Mouse (Mus musculus) left cerebral cortex, postnatal 36 days (tissue): Measurements from ENCODE around the gene Slc25a1. TPM values are rescaled to one million over a fixed set of nuclear protein-coding genes. Genes with fewer than 3 reads are reported as not detected.

Experiments
- DNase-seq, 2 experiments: peaks; one replicate each; pipeline ENCODE4 v3.0.0; 2021 to 2022; ENCODE audit warnings: low spot score in 2 of 2, mixed read lengths in 1 of 2
- intact Hi-C: fragments of 180-260 bp; cut with DNase I; formaldehyde crosslinking; loops from one replicate; pipeline ENCODE4 v1.15.1; 2025
- total RNA-seq, 2 experiments: library from RNA; stranded (reverse); gene quantifications; 2 replicates each; pipeline ENCODE4 v1.2.3; 2021

Slc25a1 gene
- total RNA-seq, 2 experiments from 2014 or later = 38.5 to 44.9 TPM

GRCm38 (mm10) chr16:17927351-17928082 is 502 bp downstream of the Slc25a1 start:
- peak; percentile 37 to 49 for DNase-seq
- intact Hi-C loops = loop anchor here (5.0 to 10.0 kb wide), 2 partner anchors 60 to 297 kb away; no protein-coding TSS in a partner anchor

- intact Hi-C loops = loop anchor here (5.0 to 10.0 kb wide), 2 partner anchors 125 to 303 kb away; no protein-coding TSS in a partner anchor
- no peak for DNase-seq
Observed at GRCm38 (mm10) chr16:17922163-17922538, 5.9 kb downstream of the Slc25a1 start.

GRCm38 (mm10) chr16:17921325-17922162 is 6.5 kb downstream of the Slc25a1 start:
- intact Hi-C loops = loop anchor here (5.0 to 10.0 kb wide), 2 partner anchors 126 to 303 kb away; no protein-coding TSS in a partner anchor
- DNase-seq = peak; percentile 95 to 96

GRCm38 (mm10) chr16:17920586-17920985 is 7.4 kb downstream of the Slc25a1 start:
- DNase-seq = no peak

GRCm38 (mm10) chr16:17914307-17915249 is 13.4 kb downstream of the Slc25a1 start, which contains the start of gene Gsc2:
TSS of gene Gsc2 (minus strand) at chr16:17915059.
- DNase-seq = peak in 1 of 2 experiments; percentile 23
- intact Hi-C loops = loop anchor here (5.0 kb wide), 2 partner anchors 73 to 123 kb away; no protein-coding TSS in a partner anchor

More at GRCm38 (mm10) chr16:17920586-17920985, 7.4 kb downstream of the Slc25a1 start:
- intact Hi-C loops = loop anchor here (5.0 to 10.0 kb wide), 2 partner anchors 127 to 304 kb away; no protein-coding TSS in a partner anchor

GRCm38 (mm10) chr16:17911052-17911595 is 16.9 kb downstream of the Slc25a1 start, which contains the start of gene Ess2:
TSS of gene Ess2 (minus strand) at chr16:17911348.
- DNase-seq = peak; percentile 93 to 94
- intact Hi-C loops = loop anchor here (5.0 kb wide), 2 partner anchors 76 to 126 kb away; no protein-coding TSS in a partner anchor

GRCm38 (mm10) chr16:17898462-17898861 is 29.6 kb downstream of the Slc25a1 start, which contains the start of the genes Dgcr2 and Tssk2:
TSS of gene Dgcr2 (minus strand) at chr16:17898562.
TSS of gene Tssk2 (plus strand) at chr16:17898637.
- intact Hi-C loops = no loop called here

GRCm38 (mm10) chr16:17896091-17896490 is 31.9 kb downstream of the Slc25a1 start:
- DNase-seq = no peak
- intact Hi-C loops = no loop called here

More at GRCm38 (mm10) chr16:17898462-17898861, 29.6 kb downstream of the Slc25a1 start, which contains the start of the genes Dgcr2 and Tssk2:
- DNase-seq = no peak

GRCm38 (mm10) chr16:17893923-17894322 is 34.1 kb downstream of the Slc25a1 start, which contains the start of gene Tssk1:
TSS of gene Tssk1 (plus strand) at chr16:17894223.
- DNase-seq = no peak

GRCm38 (mm10) chr16:17892606-17893005 is 35.4 kb downstream of the Slc25a1 start:
- intact Hi-C loops = no loop called here
- no peak for DNase-seq

More at GRCm38 (mm10) chr16:17893923-17894322, 34.1 kb downstream of the Slc25a1 start, which contains the start of gene Tssk1:
- intact Hi-C loops = no loop called here

- intact Hi-C loops = no loop called here
- peak; percentile 96 to 98 for DNase-seq
Observed at GRCm38 (mm10) chr16:17891567-17891959, 36.5 kb downstream of the Slc25a1 start, which contains the start of gene Gm20518. TSS of gene Gm20518 (minus strand) at chr16:17891671.

GRCm38 (mm10) chr16:17890917-17891566 is 37.0 kb downstream of the Slc25a1 start:
- intact Hi-C loops = no loop called here
- DNase-seq = peak; percentile 54 to 55

- intact Hi-C loops = no loop called here
- DNase-seq = no peak
Observed at GRCm38 (mm10) chr16:17890342-17890727, 37.7 kb downstream of the Slc25a1 start.

GRCm38 (mm10) chr16:17889689-17890341 is 38.2 kb downstream of the Slc25a1 start:
- intact Hi-C loops = no loop called here
- no peak for DNase-seq

- intact Hi-C loops = no loop called here
- no peak for DNase-seq
Observed at GRCm38 (mm10) chr16:17884116-17884515, 43.9 kb downstream of the Slc25a1 start.

GRCm38 (mm10) chr16:17882196-17882595 is 45.8 kb downstream of the Slc25a1 start:
- DNase-seq = no peak
- intact Hi-C loops = no loop called here

GRCm38 (mm10) chr16:17879571-17879970 is 48.4 kb downstream of the Slc25a1 start:
- intact Hi-C loops = no loop called here
- DNase-seq = peak; percentile 38 to 54
